Mouse (Mus musculus) limb, embryonic 13.5 days (tissue): ENCODE results near the gene Slc25a17. TPM values are rescaled to one million over a fixed set of nuclear protein-coding genes. Genes with fewer than 3 reads are reported as not detected.

Experiments
- ATAC-seq: fragments of 200-750 bp; cut with Nextera tagmentation; 2 replicates; pipeline ENCODE4 v1.8.0; 2017; ENCODE audit warnings: low read depth, moderate number of reproducible peaks, moderate TSS enrichment; ENCODE audit not compliant: low FRiP score
- H3K27ac ChIP-seq: fragments of 300-500 bp; sonication (generic); 2 replicates; pipeline ENCODE4 v1.5.1; 2015; ENCODE audit warnings: inconsistent platforms, mild to moderate bottlenecking, moderate library complexity
- H3K27me3 ChIP-seq: fragments of 300-500 bp; sonication (generic); 2 replicates; pipeline ENCODE4 v1.6.1; 2015; ENCODE audit warnings: mild to moderate bottlenecking, inconsistent platforms
- H3K36me3 ChIP-seq: fragments of 300-500 bp; sonication (generic); 2 replicates; pipeline ENCODE4 v1.6.1; 2015; ENCODE audit warnings: inconsistent platforms, mild to moderate bottlenecking, moderate library complexity
- H3K4me1 ChIP-seq: fragments of 300-500 bp; sonication (generic); 2 replicates; pipeline ENCODE4 v1.6.1; 2015; ENCODE audit warnings: inconsistent platforms
- H3K4me2 ChIP-seq: fragments of 300-500 bp; sonication (generic); replicated peaks from 2 replicates; pipeline ENCODE4 v1.6.1; 2015; ENCODE audit warnings: inconsistent platforms, mild to moderate bottlenecking, moderate library complexity
- H3K4me3 ChIP-seq: fragments of 300-500 bp; sonication (generic); 2 replicates; pipeline ENCODE4 v1.5.1; 2015; ENCODE audit warnings: moderate library complexity, mild to moderate bottlenecking, inconsistent platforms
- H3K9ac ChIP-seq: fragments of 300-500 bp; sonication (generic); 2 replicates; pipeline ENCODE4 v1.6.1; 2015; ENCODE audit warnings: mild to moderate bottlenecking, inconsistent platforms
- H3K9me3 ChIP-seq: fragments of 300-500 bp; sonication (generic); 2 replicates; pipeline ENCODE4 v1.6.1; 2016; ENCODE audit warnings: inconsistent platforms
- WGBS: fragments of 180-500 bp; shearing (Covaris S2); methylation state at CpG from one replicate; pipeline ENCODE4 v1.1.7; 2015; 5-methylcytosine and 5-hydroxymethylcytosine counted together
- polyA plus RNA-seq: library from polyadenylated mRNA; unstranded; fragments of >200 nt; fragmentation: Nextera tagmentation; extraction: Ambion mirVana; gene quantifications from 2 replicates; pipeline ENCODE4 v1.2.1, GENCODE M21; 2015

The Slc25a17 gene
- polyA plus RNA-seq, 1 experiment from 2014 or later, result 117 TPM

- Histone ChIP-seq H3K9ac (no peak overlapping the region), H3K4me2 (no peak overlapping the region), H3K36me3 (peaks cover 77% of the 10 kb centered on the region), H3K27me3 (no peaks in the 10 kb centered on the region), H3K4me1 (no peaks in the 10 kb centered on the region), H3K9me3 (peaks cover 5% of the 10 kb centered on the region; the same call in 1 of the 2 replicates), H3K4me3 (no peak overlapping the region), H3K27ac (no peak overlapping the region)
- no peak for ATAC-seq
- 94% methylated on average over 9 of the region's 9 CpGs for WGBS
Measured at GRCm38 (mm10) chr15:81319462-81319861, 41.1 kb downstream of the Slc25a17 start.

DNA sequence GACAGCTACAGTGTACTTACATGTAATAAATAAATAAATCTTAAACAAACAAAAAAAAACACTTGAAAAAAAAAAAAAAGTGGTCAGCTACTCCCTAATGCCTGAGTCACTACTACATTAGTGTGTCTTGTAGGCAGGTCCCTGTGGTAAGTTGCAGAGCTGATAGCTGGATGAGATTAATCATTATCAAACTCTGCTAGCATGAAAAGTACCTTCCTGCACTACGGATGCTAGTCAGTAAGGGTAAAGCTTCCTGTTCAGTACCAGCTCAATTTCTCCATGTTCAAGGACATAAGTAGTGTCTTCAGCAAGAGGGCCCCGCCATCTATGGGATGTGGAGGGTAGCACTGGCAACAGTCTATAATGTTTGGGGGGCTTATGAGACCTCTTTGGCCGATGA lies 46.7 kb downstream of the Slc25a17 start:
- peaks cover 2% of the 10 kb centered on the region; the same call in 1 of the 2 replicates for H3K9me3 ChIP-seq
- H3K27ac ChIP-seq, result no peak overlapping the region
- ATAC-seq, result no peak
- no peak overlapping the region for H3K9ac ChIP-seq
- H3K4me2 ChIP-seq, result no peak overlapping the region
- 91% methylated on average over 3 of the region's 3 CpGs for WGBS
- no peak overlapping the region for H3K4me3 ChIP-seq
- no peaks in the 10 kb centered on the region for H3K27me3 ChIP-seq
- peaks cover 40% of the 10 kb centered on the region for H3K36me3 ChIP-seq
- H3K4me1 ChIP-seq, result peaks cover 6% of the 10 kb centered on the region; the same call in 1 of the 2 replicates

DNA sequence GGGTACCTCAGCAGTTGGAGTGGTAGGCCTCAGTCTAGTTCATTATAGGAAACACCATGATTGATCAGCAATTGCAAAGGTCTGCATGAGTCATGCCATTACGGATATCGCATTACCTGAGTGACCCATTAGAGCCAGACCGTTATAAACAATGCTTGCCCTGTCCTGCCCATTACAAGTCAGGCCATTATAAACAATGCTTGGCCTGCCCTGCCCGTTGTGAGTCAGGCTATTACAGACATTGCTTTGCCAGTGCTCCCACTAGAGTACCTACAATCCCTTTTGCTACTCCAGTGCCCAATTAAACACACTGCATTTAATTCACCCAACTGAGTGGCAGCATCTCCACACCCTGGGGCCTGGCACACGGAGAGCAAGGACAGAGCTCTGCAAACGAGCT lies 49.6 kb downstream of the Slc25a17 start:
- H3K4me2 ChIP-seq, result no peak overlapping the region
- H3K27me3 ChIP-seq, result no peaks in the 10 kb centered on the region
- WGBS, result 57% methylated on average over 6 of the region's 6 CpGs
- ATAC-seq, result no peak
- no peak overlapping the region for H3K9ac ChIP-seq
- H3K4me3 ChIP-seq, result no peak overlapping the region
- peaks cover 12% of the 10 kb centered on the region for H3K36me3 ChIP-seq
- H3K4me1 ChIP-seq, result peaks cover 6% of the 10 kb centered on the region; the same call in 1 of the 2 replicates
- H3K27ac ChIP-seq, result no peak overlapping the region
- no peaks in the 10 kb centered on the region for H3K9me3 ChIP-seq

DNA sequence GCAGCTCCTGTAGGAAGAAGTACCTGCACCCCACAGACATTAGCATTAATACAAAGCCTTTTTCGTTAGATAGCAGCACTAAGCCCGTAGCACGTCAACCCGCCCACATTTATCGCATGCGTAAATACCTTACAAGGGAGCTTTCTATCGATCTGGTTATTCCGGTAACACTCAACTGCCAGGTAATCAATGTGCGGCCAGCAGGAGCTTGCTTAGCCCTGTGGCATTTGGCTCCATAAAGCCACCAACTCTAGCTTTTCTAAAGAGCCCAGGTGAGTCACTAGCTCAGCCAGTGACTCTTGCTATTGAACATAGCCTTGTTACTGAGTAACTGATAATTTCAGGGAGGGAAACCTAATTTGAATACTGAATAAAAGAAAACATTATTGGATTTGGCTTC lies 50.3 kb downstream of the Slc25a17 start:
- Histone ChIP-seq H3K27ac (no peak overlapping the region), H3K9me3 (no peaks in the 10 kb centered on the region), H3K4me2 (no peak overlapping the region), H3K4me3 (no peak overlapping the region), H3K27me3 (no peaks in the 10 kb centered on the region), H3K4me1 (peaks cover 6% of the 10 kb centered on the region), H3K9ac (no peak overlapping the region), H3K36me3 (peaks cover 9% of the 10 kb centered on the region)
- no peak for ATAC-seq
- WGBS, result 91% methylated on average over 9 of the region's 9 CpGs

DNA sequence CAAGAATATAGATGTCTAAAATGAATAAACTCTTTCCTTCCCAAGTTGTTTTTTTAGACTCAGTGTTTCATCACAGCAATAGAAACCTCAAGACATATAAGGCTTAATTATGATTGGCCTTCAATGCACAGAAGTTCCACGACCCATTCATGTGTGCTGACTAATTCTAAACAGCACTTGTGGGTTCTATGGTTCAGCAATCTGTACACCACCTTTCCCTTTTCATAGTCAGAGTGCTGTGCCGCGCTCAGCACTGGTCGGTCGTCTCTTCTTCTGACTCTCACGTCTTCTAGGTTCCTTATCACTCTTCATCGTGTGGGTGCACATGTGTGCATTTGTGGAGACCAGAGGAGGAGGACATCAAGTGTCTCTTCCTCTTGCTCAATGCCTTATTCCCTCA lies 52.6 kb downstream of the Slc25a17 start:
- H3K36me3 ChIP-seq, result peaks cover 5% of the 10 kb centered on the region; the same call in 1 of the 2 replicates
- H3K4me2 ChIP-seq, result no peak overlapping the region
- H3K4me1 ChIP-seq, result peaks cover 9% of the 10 kb centered on the region
- H3K9me3 ChIP-seq, result no peaks in the 10 kb centered on the region
- H3K9ac ChIP-seq, result no peak overlapping the region
- no peaks in the 10 kb centered on the region for H3K27me3 ChIP-seq
- no peak overlapping the region for H3K27ac ChIP-seq
- H3K4me3 ChIP-seq, result no peak overlapping the region
- no peak for ATAC-seq
- WGBS, result 92% methylated on average over 7 of the region's 7 CpGs

DNA sequence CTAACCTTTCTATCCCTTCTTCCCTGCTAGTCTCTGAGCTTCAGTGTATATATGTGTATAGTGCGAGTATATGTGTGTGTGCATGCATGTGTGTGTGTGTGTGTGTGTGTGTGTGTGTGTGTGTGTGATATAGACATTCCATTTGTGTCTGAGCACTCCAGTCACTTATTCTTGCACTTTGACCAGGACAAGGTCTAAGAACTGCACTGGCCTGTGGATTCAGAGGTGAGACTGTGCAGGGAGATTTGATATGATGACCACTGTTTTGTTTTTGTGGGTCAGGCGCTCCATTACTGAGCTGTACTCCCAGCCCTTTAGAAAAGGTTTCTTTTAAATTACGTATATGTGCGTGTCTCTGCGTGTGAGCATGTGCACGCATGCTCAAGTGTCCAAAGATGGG lies 54.1 kb downstream of the Slc25a17 start:
- Histone ChIP-seq H3K4me1 (peaks cover 12% of the 10 kb centered on the region), H3K9ac (no peak overlapping the region), H3K4me3 (no peak overlapping the region), H3K36me3 (no peaks in the 10 kb centered on the region), H3K27me3 (no peaks in the 10 kb centered on the region), H3K27ac (no peak overlapping the region), H3K4me2 (no peak overlapping the region), H3K9me3 (no peaks in the 10 kb centered on the region)
- WGBS, result 93% methylated on average over 6 of the region's 6 CpGs
- ATAC-seq, result no peak

GRCm38 (mm10) chr15:81305035-81305434 lies 55.6 kb downstream of the Slc25a17 start:
- 50% methylated on average over 8 of the region's 8 CpGs for WGBS
- ATAC-seq, result no peak
- H3K27ac ChIP-seq, result no peak overlapping the region
- no peak overlapping the region for H3K4me3 ChIP-seq
- H3K4me1 ChIP-seq, result peaks cover 12% of the 10 kb centered on the region; the same call in 1 of the 2 replicates
- H3K9ac ChIP-seq, result no peak overlapping the region
- H3K27me3 ChIP-seq, result no peaks in the 10 kb centered on the region
- H3K4me2 ChIP-seq, result no peak overlapping the region
- H3K9me3 ChIP-seq, result no peaks in the 10 kb centered on the region
- no peaks in the 10 kb centered on the region for H3K36me3 ChIP-seq

- WGBS, result 93% methylated on average over 7 of the region's 7 CpGs
- H3K9me3 ChIP-seq, result no peaks in the 10 kb centered on the region
- no peaks in the 10 kb centered on the region for H3K36me3 ChIP-seq
- ATAC-seq, result no peak
- peaks cover 12% of the 10 kb centered on the region; the same call in 1 of the 2 replicates for H3K4me1 ChIP-seq
- no peak overlapping the region for H3K9ac ChIP-seq
- no peaks in the 10 kb centered on the region for H3K27me3 ChIP-seq
- no peak overlapping the region for H3K4me3 ChIP-seq
- no peak overlapping the region for H3K27ac ChIP-seq
- no peak overlapping the region for H3K4me2 ChIP-seq
Measured at GRCm38 (mm10) chr15:81304006-81304405, 56.6 kb downstream of the Slc25a17 start.

- Histone ChIP-seq H3K4me1 (peaks cover 12% of the 10 kb centered on the region; the same call in 1 of the 2 replicates), H3K27ac (no peak overlapping the region), H3K4me3 (no peak overlapping the region), H3K4me2 (no peak overlapping the region), H3K9ac (no peak overlapping the region), H3K27me3 (no peaks in the 10 kb centered on the region), H3K9me3 (no peaks in the 10 kb centered on the region), H3K36me3 (no peaks in the 10 kb centered on the region)
- WGBS, result 62% methylated on average over 13 of the region's 13 CpGs
- ATAC-seq, result no peak
Measured at GRCm38 (mm10) chr15:81302151-81302808, 58.3 kb downstream of the Slc25a17 start.

DNA sequence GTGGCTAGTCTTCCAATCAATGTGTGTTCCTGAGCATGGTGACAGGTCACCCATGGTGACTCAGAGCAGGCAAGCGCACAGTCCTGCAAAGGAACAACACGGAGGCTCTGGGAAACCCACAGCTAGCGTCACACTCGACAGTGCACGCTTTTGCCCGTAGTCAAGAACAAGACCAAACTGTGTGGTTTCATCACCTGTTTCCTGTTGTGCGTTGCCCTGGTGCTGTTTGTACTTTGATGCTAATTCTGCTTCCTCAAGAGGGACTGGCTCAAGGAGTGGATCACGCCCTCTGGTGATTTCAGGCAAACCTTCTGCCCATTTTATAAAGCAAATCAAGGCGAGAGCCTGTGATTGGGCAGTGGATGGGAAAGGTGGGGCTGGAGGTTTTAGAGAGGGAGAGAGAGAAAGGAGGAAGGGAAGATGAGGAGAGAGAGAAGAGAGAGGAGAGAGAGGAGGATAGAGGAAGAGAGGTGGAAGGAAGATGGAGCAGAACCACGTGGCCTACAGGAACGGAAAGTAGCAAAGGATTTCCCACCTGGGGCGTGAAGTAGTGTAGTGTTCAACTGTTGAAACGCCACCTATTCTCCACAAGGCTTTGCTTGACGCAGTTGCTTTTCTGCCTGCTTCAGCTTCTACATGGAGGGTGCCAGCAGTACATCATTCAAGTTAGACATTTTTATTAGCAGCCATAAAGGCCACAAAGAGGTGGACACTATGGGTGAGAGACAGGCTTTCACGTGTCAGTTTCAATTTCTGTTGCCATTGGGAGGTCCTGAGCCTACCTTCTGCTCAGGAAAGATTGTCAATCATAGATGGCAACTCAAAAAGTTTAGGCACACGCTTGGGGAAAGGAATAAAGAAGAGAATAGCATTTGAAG lies 59.2 kb downstream of the Slc25a17 start:
- Histone ChIP-seq H3K9me3 (no peaks in the 10 kb centered on the region), H3K27ac (no peak overlapping the region), H3K4me3 (no peak overlapping the region), H3K4me2 (no peak overlapping the region), H3K9ac (no peak overlapping the region), H3K36me3 (no peaks in the 10 kb centered on the region), H3K4me1 (peaks cover 12% of the 10 kb centered on the region; the same call in 1 of the 2 replicates), H3K27me3 (no peaks in the 10 kb centered on the region)
- no peak for ATAC-seq
- 43% methylated on average over 16 of the region's 16 CpGs for WGBS

GRCm38 (mm10) chr15:81300520-81301069 lies 60.0 kb downstream of the Slc25a17 start:
- WGBS, result 47% methylated on average over 3 of the region's 3 CpGs

DNA sequence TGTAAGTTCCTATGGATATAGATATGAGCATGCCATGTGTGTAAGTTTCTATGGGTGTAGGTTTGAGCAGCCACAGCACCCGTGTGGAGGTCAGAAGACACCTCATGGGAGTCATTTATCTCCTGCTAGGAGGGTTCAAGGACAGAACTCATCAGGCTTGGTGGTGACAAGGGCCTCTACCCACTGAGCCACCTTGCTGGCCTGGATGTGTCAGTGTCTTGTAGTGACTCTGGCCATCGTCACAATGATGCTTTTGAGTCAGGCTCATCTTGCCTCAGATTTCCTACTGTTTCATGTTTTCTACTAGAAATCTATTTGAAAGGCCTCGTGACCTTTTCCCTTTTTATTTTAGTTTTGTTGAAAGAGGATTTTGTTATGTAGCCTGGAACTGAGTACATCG lies 61.1 kb downstream of the Slc25a17 start:
- 93% methylated on average over 4 of the region's 4 CpGs for WGBS

More at GRCm38 (mm10) chr15:81300520-81301069, 60.0 kb downstream of the Slc25a17 start:
- peaks cover 12% of the 10 kb centered on the region; the same call in 1 of the 2 replicates for H3K4me1 ChIP-seq
- H3K9ac ChIP-seq, result no peak overlapping the region
- no peaks in the 10 kb centered on the region for H3K36me3 ChIP-seq
- H3K27me3 ChIP-seq, result no peaks in the 10 kb centered on the region
- H3K27ac ChIP-seq, result no peak overlapping the region
- H3K9me3 ChIP-seq, result no peaks in the 10 kb centered on the region
- H3K4me3 ChIP-seq, result no peak overlapping the region
- no peak overlapping the region for H3K4me2 ChIP-seq
- ATAC-seq, result no peak

More for the DNA sequence above, 61.1 kb downstream of the Slc25a17 start:
- H3K9me3 ChIP-seq, result no peaks in the 10 kb centered on the region
- no peak overlapping the region for H3K4me3 ChIP-seq
- H3K27me3 ChIP-seq, result no peaks in the 10 kb centered on the region
- no peak for ATAC-seq
- no peak overlapping the region for H3K27ac ChIP-seq
- no peaks in the 10 kb centered on the region for H3K36me3 ChIP-seq
- no peak overlapping the region for H3K9ac ChIP-seq
- 0 out of 2 replicates have a peak, but pooled peaks cover 8% of the 10 kb centered on the region for H3K4me1 ChIP-seq
- H3K4me2 ChIP-seq, result no peak overlapping the region
